Mouse (Mus musculus) 3134 (cell line): ENCODE results near the gene Lcn5.

Experiments
- DNase-seq: peaks from one replicate; pipeline ENCODE4 v3.0.0-alpha.2; 2011; ENCODE audit warnings: low spot score; ENCODE audit not compliant: insufficient read length; ENCODE audit errors: extremely low read depth

Gene Lcn5

GRCm38 (mm10) chr2:25657652-25658051 lies at the start of gene Lcn5:
TSS of gene Lcn5 (plus strand) at chr2:25657952.
- no peak for DNase-seq

GRCm38 (mm10) chr2:25608671-25609070 lies 49.1 kb upstream of the Lcn5 start:
- no peak for DNase-seq

GRCm38 (mm10) chr2:25616398-25616797 lies 41.4 kb upstream of the Lcn5 start:
- no peak for DNase-seq

- no peak for DNase-seq
Observed at GRCm38 (mm10) chr2:25617578-25617977, 40.2 kb upstream of the Lcn5 start, which contains the start of gene Ccdc183. TSS of gene Ccdc183 (minus strand) at chr2:25617678.

GRCm38 (mm10) chr2:25620386-25620785 lies 37.4 kb upstream of the Lcn5 start:
- no peak for DNase-seq

GRCm38 (mm10) chr2:25620852-25621228 lies 36.9 kb upstream of the Lcn5 start:
- DNase-seq = no peak

GRCm38 (mm10) chr2:25621229-25622200 lies 36.2 kb upstream of the Lcn5 start, which contains the start of gene Tmem141:
TSS of gene Tmem141 (minus strand) at chr2:25622005.
- peak; percentile 92 for DNase-seq

- DNase-seq = no peak
Observed at GRCm38 (mm10) chr2:25625986-25626385, 31.8 kb upstream of the Lcn5 start.

GRCm38 (mm10) chr2:25627811-25628210 lies 29.9 kb upstream of the Lcn5 start, which contains the start of gene Fcna:
TSS of gene Fcna (minus strand) at chr2:25628030.
- no peak for DNase-seq

- no peak for DNase-seq
Observed at GRCm38 (mm10) chr2:25628738-25629137, 29.0 kb upstream of the Lcn5 start.

- DNase-seq = no peak
Observed at GRCm38 (mm10) chr2:25633616-25634015, 24.1 kb upstream of the Lcn5 start.

- no peak for DNase-seq
Observed at GRCm38 (mm10) chr2:25634046-25634445, 23.7 kb upstream of the Lcn5 start.

GRCm38 (mm10) chr2:25639890-25640289 lies 17.9 kb upstream of the Lcn5 start:
- no peak for DNase-seq

- DNase-seq = no peak
Observed at GRCm38 (mm10) chr2:25652902-25653301, 4.8 kb upstream of the Lcn5 start, which contains the start of gene Lcn8. TSS of gene Lcn8 (plus strand) at chr2:25653120.

- DNase-seq = no peak
Observed at GRCm38 (mm10) chr2:25654502-25654901, 3.2 kb upstream of the Lcn5 start.

- DNase-seq = peak; percentile 48
Observed at GRCm38 (mm10) chr2:25656691-25657090, 1.1 kb upstream of the Lcn5 start.

- DNase-seq = peak; percentile 18
Observed at GRCm38 (mm10) chr2:25657246-25657645, 506 bp upstream of the Lcn5 start.

- DNase-seq = peak; percentile 44
Observed at GRCm38 (mm10) chr2:25660279-25660678, 2.5 kb downstream of the Lcn5 start.

- DNase-seq = peak; percentile 25
Observed at GRCm38 (mm10) chr2:25661245-25661970, 3.7 kb downstream of the Lcn5 start.

- no peak for DNase-seq
Observed at GRCm38 (mm10) chr2:25663511-25663910, 5.8 kb downstream of the Lcn5 start.

GRCm38 (mm10) chr2:25664125-25664524 lies 6.4 kb downstream of the Lcn5 start:
- no peak for DNase-seq
